Mouse (Mus musculus): ENCODE results near the gene Raver2. TPM values are rescaled to one million over a fixed set of nuclear protein-coding genes. Genes with fewer than 3 reads are reported as not detected.

Raver2 gene
- polyA plus RNA-seq (2014; fragmentation: Nextera tagmentation; extraction: Ambion mirVana) = 15.4 and 15.9 TPM in 2 replicates

DNA sequence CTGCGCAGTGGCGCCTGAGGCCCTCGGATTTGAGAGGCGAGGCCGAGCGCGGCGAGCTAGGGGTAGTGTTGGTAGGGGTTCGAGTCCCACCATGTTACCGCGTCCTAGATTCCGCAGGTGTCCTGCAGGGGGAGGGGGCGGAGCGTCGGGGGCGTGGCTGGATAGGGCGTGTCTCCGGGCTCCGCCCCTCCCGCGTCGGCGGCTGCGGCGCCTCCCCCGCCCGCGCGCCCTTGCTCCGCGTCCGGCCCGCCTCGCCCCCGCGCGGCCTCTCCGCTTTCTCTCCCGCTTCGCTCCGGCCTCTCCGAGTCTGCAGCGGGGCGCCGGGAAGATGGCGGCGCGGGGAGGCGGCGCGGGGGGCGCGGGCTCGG, at the start of gene Raver2:
Raver2 (plus strand) TSS at position 198 of the 368 bp plus-strand sequence.
- no peaks in the 10 kb centered on the region for H3K9me3 ChIP-seq (replicated peaks; ENCODE audit: control insufficient read depth, low read length)
- H3K27me3 ChIP-seq (ENCODE audit: control insufficient read depth, insufficient read depth, low read length) = no peaks in the 10 kb centered on the region
- H3K4me2 ChIP-seq (ENCODE audit: low read depth, low read length) = peak within 1 kb of the TSS; percentile 91
- DNase-seq (ENCODE audit: low spot score) (peak; percentile 81), ATAC-seq (replicated peaks; ENCODE audit: insufficient number of reproducible peaks, low FRiP score, low TSS enrichment, low read depth) (peak; percentile 90)
- H3K4me1 ChIP-seq (ENCODE audit: control insufficient read depth, insufficient read depth, low read length) = no peaks in the 10 kb centered on the region
- H3K36me3 ChIP-seq (replicated peaks; ENCODE audit: control insufficient read depth, insufficient read depth, low read depth, low read length) = no peaks in the 10 kb centered on the region
- 0 out of 2 replicates have a peak within 1 kb of the TSS, but pooled peaks have one; percentile 20 for H3K27ac ChIP-seq (replicated peaks; ENCODE audit: low read depth, low read length)
- WGBS = under 1% methylated on average over 40 of the region's 54 CpGs
- peak within 1 kb of the TSS; percentile 85 for H3K4me3 ChIP-seq (ENCODE audit: low read depth, low read length)
- H3K9ac ChIP-seq (replicated peaks; ENCODE audit: low read length) = peak within 1 kb of the TSS; percentile 86

DNA sequence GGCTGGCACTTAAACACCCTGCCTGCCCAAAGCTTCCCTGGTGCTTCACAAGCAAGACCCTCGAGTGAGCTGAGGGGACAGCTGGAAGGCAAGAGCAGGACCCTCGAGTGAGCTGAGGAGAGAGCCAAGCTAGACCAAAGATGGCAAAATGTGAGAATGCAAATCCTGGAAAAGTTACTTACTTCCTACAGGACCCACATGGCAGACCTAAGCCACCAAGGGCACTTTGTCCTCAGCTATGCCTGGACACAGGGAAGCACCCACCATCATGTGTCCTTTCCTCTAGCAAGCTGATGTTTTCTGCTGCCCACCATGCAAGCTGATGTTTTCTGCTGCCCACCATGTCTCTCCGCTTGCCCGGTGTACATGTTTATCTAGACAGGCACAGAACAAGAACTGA, 48.2 kb upstream of the Raver2 start, which contains the start of gene Gm10577:
Gm10577 (minus strand) TSS at position 101 of the 400 bp plus-strand sequence.
- Histone ChIP-seq H3K36me3 (replicated peaks; ENCODE audit: control insufficient read depth, insufficient read depth, low read depth, low read length) (no peaks in the 10 kb centered on the region), H3K4me2 (ENCODE audit: low read depth, low read length) (no peak within 1 kb of the TSS), H3K4me3 (ENCODE audit: low read depth, low read length) (no peak within 1 kb of the TSS), H3K27me3 (ENCODE audit: control insufficient read depth, insufficient read depth, low read length) (no peaks in the 10 kb centered on the region), H3K4me1 (ENCODE audit: control insufficient read depth, insufficient read depth, low read length) (no peaks in the 10 kb centered on the region), H3K9ac (replicated peaks; ENCODE audit: low read length) (no peak within 1 kb of the TSS), H3K9me3 (replicated peaks; ENCODE audit: control insufficient read depth, low read length) (peaks cover 3% of the 10 kb centered on the region; the same call in 1 of the 2 replicates), H3K27ac (replicated peaks; ENCODE audit: low read depth, low read length) (no peak within 1 kb of the TSS)
- WGBS = 79% methylated on average over 4 of the region's 4 CpGs
- DNase-seq (ENCODE audit: low spot score) (no peak), ATAC-seq (replicated peaks; ENCODE audit: insufficient number of reproducible peaks, low FRiP score, low TSS enrichment, low read depth) (no peak)

GRCm38 (mm10) chr4:101026566-101026965, 42.2 kb upstream of the Raver2 start:
- Histone ChIP-seq H3K4me2 (ENCODE audit: low read depth, low read length) (no peak overlapping the region), H3K36me3 (replicated peaks; ENCODE audit: control insufficient read depth, insufficient read depth, low read depth, low read length) (no peaks in the 10 kb centered on the region), H3K9me3 (replicated peaks; ENCODE audit: control insufficient read depth, low read length) (peaks cover 3% of the 10 kb centered on the region; the same call in 1 of the 2 replicates), H3K9ac (replicated peaks; ENCODE audit: low read length) (no peak overlapping the region), H3K4me3 (ENCODE audit: low read depth, low read length) (no peak overlapping the region), H3K27ac (replicated peaks; ENCODE audit: low read depth, low read length) (no peak overlapping the region), H3K27me3 (ENCODE audit: control insufficient read depth, insufficient read depth, low read length) (no peaks in the 10 kb centered on the region), H3K4me1 (ENCODE audit: control insufficient read depth, insufficient read depth, low read length) (no peaks in the 10 kb centered on the region)
- WGBS = 63% methylated on average over 5 of the region's 5 CpGs
- DNase-seq (ENCODE audit: low spot score) = no peak
- ATAC-seq (replicated peaks; ENCODE audit: insufficient number of reproducible peaks, low FRiP score, low TSS enrichment, low read depth) = no peak

GRCm38 (mm10) chr4:101026995-101027394, 41.8 kb upstream of the Raver2 start:
- no peak for ATAC-seq (replicated peaks; ENCODE audit: insufficient number of reproducible peaks, low FRiP score, low TSS enrichment, low read depth)
- no peak overlapping the region for H3K4me3 ChIP-seq (ENCODE audit: low read depth, low read length)
- no peak for DNase-seq (ENCODE audit: low spot score)
- WGBS = 83% methylated on average over 2 of the region's 2 CpGs
- no peaks in the 10 kb centered on the region for H3K27me3 ChIP-seq (ENCODE audit: control insufficient read depth, insufficient read depth, low read length)
- no peaks in the 10 kb centered on the region for H3K36me3 ChIP-seq (replicated peaks; ENCODE audit: control insufficient read depth, insufficient read depth, low read depth, low read length)
- no peak overlapping the region for H3K9ac ChIP-seq (replicated peaks; ENCODE audit: low read length)
- H3K9me3 ChIP-seq (replicated peaks; ENCODE audit: control insufficient read depth, low read length) = peaks cover 3% of the 10 kb centered on the region; the same call in 1 of the 2 replicates
- no peaks in the 10 kb centered on the region for H3K4me1 ChIP-seq (ENCODE audit: control insufficient read depth, insufficient read depth, low read length)
- no peak overlapping the region for H3K27ac ChIP-seq (replicated peaks; ENCODE audit: low read depth, low read length)
- no peak overlapping the region for H3K4me2 ChIP-seq (ENCODE audit: low read depth, low read length)

GRCm38 (mm10) chr4:101027852-101028411, 40.9 kb upstream of the Raver2 start:
- DNase-seq (ENCODE audit: low spot score) (no peak), ATAC-seq (replicated peaks; ENCODE audit: insufficient number of reproducible peaks, low FRiP score, low TSS enrichment, low read depth) (no peak)
- Histone ChIP-seq H3K9me3 (replicated peaks; ENCODE audit: control insufficient read depth, low read length) (peaks cover 3% of the 10 kb centered on the region; the same call in 1 of the 2 replicates), H3K4me2 (ENCODE audit: low read depth, low read length) (no peak overlapping the region), H3K27ac (replicated peaks; ENCODE audit: low read depth, low read length) (no peak overlapping the region), H3K4me1 (ENCODE audit: control insufficient read depth, insufficient read depth, low read length) (no peaks in the 10 kb centered on the region), H3K4me3 (ENCODE audit: low read depth, low read length) (no peak overlapping the region), H3K36me3 (replicated peaks; ENCODE audit: control insufficient read depth, insufficient read depth, low read depth, low read length) (no peaks in the 10 kb centered on the region), H3K27me3 (ENCODE audit: control insufficient read depth, insufficient read depth, low read length) (no peaks in the 10 kb centered on the region), H3K9ac (replicated peaks; ENCODE audit: low read length) (no peak overlapping the region)
- WGBS = 80% methylated on average over 9 of the region's 9 CpGs

- no peak overlapping the region for H3K27ac ChIP-seq (replicated peaks; ENCODE audit: low read depth, low read length)
- H3K4me3 ChIP-seq (ENCODE audit: low read depth, low read length) = no peak overlapping the region
- H3K36me3 ChIP-seq (replicated peaks; ENCODE audit: control insufficient read depth, insufficient read depth, low read depth, low read length) = no peaks in the 10 kb centered on the region
- DNase-seq (ENCODE audit: low spot score) = no peak
- no peaks in the 10 kb centered on the region for H3K27me3 ChIP-seq (ENCODE audit: control insufficient read depth, insufficient read depth, low read length)
- H3K9ac ChIP-seq (replicated peaks; ENCODE audit: low read length) = no peak overlapping the region
- no peak for ATAC-seq (replicated peaks; ENCODE audit: insufficient number of reproducible peaks, low FRiP score, low TSS enrichment, low read depth)
- H3K4me1 ChIP-seq (ENCODE audit: control insufficient read depth, insufficient read depth, low read length) = no peaks in the 10 kb centered on the region
- H3K9me3 ChIP-seq (replicated peaks; ENCODE audit: control insufficient read depth, low read length) = no peaks in the 10 kb centered on the region
- H3K4me2 ChIP-seq (ENCODE audit: low read depth, low read length) = no peak overlapping the region
- 73% methylated on average over 3 of the region's 3 CpGs for WGBS
Measured at GRCm38 (mm10) chr4:101033047-101033446, 35.7 kb upstream of the Raver2 start.

GRCm38 (mm10) chr4:101035131-101035530, 33.7 kb upstream of the Raver2 start:
- H3K27me3 ChIP-seq (ENCODE audit: control insufficient read depth, insufficient read depth, low read length) = no peaks in the 10 kb centered on the region
- no peaks in the 10 kb centered on the region for H3K9me3 ChIP-seq (replicated peaks; ENCODE audit: control insufficient read depth, low read length)
- no peaks in the 10 kb centered on the region for H3K36me3 ChIP-seq (replicated peaks; ENCODE audit: control insufficient read depth, insufficient read depth, low read depth, low read length)
- H3K27ac ChIP-seq (replicated peaks; ENCODE audit: low read depth, low read length) = no peak overlapping the region
- H3K4me3 ChIP-seq (ENCODE audit: low read depth, low read length) = no peak overlapping the region
- DNase-seq (ENCODE audit: low spot score) (no peak), ATAC-seq (replicated peaks; ENCODE audit: insufficient number of reproducible peaks, low FRiP score, low TSS enrichment, low read depth) (no peak)
- no peak overlapping the region for H3K4me2 ChIP-seq (ENCODE audit: low read depth, low read length)
- no peak overlapping the region for H3K9ac ChIP-seq (replicated peaks; ENCODE audit: low read length)
- WGBS = 84% methylated on average over 5 of the region's 5 CpGs
- H3K4me1 ChIP-seq (ENCODE audit: control insufficient read depth, insufficient read depth, low read length) = no peaks in the 10 kb centered on the region

GRCm38 (mm10) chr4:101037156-101037555, 31.6 kb upstream of the Raver2 start:
- Histone ChIP-seq H3K4me3 (ENCODE audit: low read depth, low read length) (no peak overlapping the region), H3K27me3 (ENCODE audit: control insufficient read depth, insufficient read depth, low read length) (no peaks in the 10 kb centered on the region), H3K9ac (replicated peaks; ENCODE audit: low read length) (no peak overlapping the region), H3K4me2 (ENCODE audit: low read depth, low read length) (no peak overlapping the region), H3K9me3 (replicated peaks; ENCODE audit: control insufficient read depth, low read length) (no peaks in the 10 kb centered on the region), H3K4me1 (ENCODE audit: control insufficient read depth, insufficient read depth, low read length) (no peaks in the 10 kb centered on the region), H3K27ac (replicated peaks; ENCODE audit: low read depth, low read length) (no peak overlapping the region), H3K36me3 (replicated peaks; ENCODE audit: control insufficient read depth, insufficient read depth, low read depth, low read length) (no peaks in the 10 kb centered on the region)
- no peak for ATAC-seq (replicated peaks; ENCODE audit: insufficient number of reproducible peaks, low FRiP score, low TSS enrichment, low read depth)
- DNase-seq (ENCODE audit: low spot score) = no peak
- WGBS = 59% methylated on average over 7 of the region's 7 CpGs
